Comparison of ENCODE assay signal across 14 mouse cellular contexts in the genomic region with DNA sequence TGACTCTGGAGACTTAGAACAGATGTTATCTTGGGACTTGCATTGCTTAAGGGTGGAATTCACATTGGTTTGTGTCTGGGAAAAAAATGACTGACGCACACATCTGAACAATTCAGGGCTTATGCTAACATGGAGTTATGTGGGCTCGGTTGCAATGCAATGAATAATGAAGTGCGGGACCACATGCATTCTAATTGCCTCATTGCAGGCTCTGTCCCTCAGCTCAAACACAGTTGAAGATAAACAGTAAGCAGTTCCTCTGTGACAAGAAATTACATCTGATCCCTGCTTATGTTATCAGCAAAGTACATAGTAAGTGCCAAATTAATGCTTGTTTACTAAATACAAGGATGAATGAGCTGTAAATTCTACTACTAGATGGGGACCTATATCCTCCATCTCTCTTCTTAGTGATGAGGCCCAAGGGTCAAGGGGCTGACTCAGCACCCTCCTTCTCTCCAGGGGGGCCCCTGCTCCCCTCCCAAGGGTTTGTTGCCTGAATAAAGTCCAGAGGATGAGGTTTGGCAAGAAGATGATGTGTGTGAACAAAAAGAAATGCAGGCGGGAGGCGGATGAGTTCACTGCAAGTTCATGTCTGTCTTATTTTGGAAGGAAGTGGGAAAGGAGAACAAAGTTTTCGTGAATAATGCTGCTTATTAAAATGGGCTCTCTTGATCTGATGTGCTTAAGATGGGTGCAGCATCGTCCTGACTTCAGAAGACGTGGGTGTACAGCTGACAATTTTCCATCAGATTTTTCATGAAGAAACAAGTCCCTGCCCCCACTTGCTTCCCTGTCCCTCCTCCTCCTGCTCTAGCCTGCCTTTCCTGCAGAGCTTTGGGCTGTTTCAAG.
DNase-seq lines count a peak whose midpoint lies in the region; ATAC-seq and TF ChIP-seq lines count a peak whose summit lies in the region.
"Had no signal": no experiment of that assay in that cellular context is flagged by ENCODE, and none has a peak within 500 bp of the region (broad histone marks: within the 10 kb centered on the region; RNA-seq: fewer than 3 reads in every experiment).

No protein-coding gene starts in this region.

- H3K4me1 ChIP-seq in kidney, embryonic 14.5 days (ENCODE audit: control insufficient read depth, insufficient read depth, low read length) = no peaks in the 10 kb centered on the region
- no peaks in the 10 kb centered on the region for H3K4me1 ChIP-seq in kidney, adult 2 months (ENCODE audit: control insufficient read depth, insufficient read depth, low read length)
- H3K4me1 ChIP-seq in lung, embryonic 14.5 days (ENCODE audit: insufficient read depth) = 0 out of 2 replicates have a peak, but pooled peaks cover 3% of the 10 kb centered on the region
- H3K4me1 ChIP-seq in intestine, embryonic 16.5 days (ENCODE audit: control insufficient read depth, insufficient read depth, low read length) = no peaks in the 10 kb centered on the region
- H3K4me1 ChIP-seq in midbrain, embryonic 15.5 days = no peaks in the 10 kb centered on the region
- H3K4me1 ChIP-seq: embryonic facial prominence, embryonic 15.5 days; forebrain, embryonic 12.5 days; heart, embryonic 15.5 days; liver, embryonic 12.5 days had no signal

- TF ChIP-seq POLR2A in kidney, adult 2 months (IDR thresholded peaks at IDR 0.05; ENCODE audit: low read depth, low read length) = no peak

- TF ChIP-seq CTCF in kidney, adult 2 months (conservative IDR thresholded peaks at IDR 0.05; ENCODE audit: insufficient read depth, insufficient read length, low read depth, low read length) = no peak
- TF ChIP-seq CTCF in lung, embryonic 14.5 days (IDR thresholded peaks at IDR 0.05; ENCODE audit: low read depth) = no peak

- H3K27me3 ChIP-seq in kidney, embryonic 14.5 days (ENCODE audit: control insufficient read depth, insufficient read depth, low read length) = no peaks in the 10 kb centered on the region
- H3K27me3 ChIP-seq in kidney, adult 2 months (replicated peaks; ENCODE audit: control insufficient read depth, insufficient read depth, low read length) = no peaks in the 10 kb centered on the region
- no peaks in the 10 kb centered on the region for H3K27me3 ChIP-seq in lung, embryonic 14.5 days (ENCODE audit: insufficient read depth, low read length)
- H3K27me3 ChIP-seq in intestine, embryonic 16.5 days (replicated peaks; ENCODE audit: control insufficient read depth, insufficient read depth, low read length) = no peaks in the 10 kb centered on the region
- no peaks in the 10 kb centered on the region for H3K27me3 ChIP-seq in midbrain, embryonic 15.5 days (replicated peaks)
- H3K27me3 ChIP-seq: embryonic facial prominence, embryonic 15.5 days; forebrain, embryonic 12.5 days; heart, embryonic 15.5 days; liver, embryonic 12.5 days had no signal

- no peak overlapping the region for H3K4me3 ChIP-seq in kidney, embryonic 14.5 days (ENCODE audit: low read length)
- H3K4me3 ChIP-seq in kidney, adult 2 months (ENCODE audit: insufficient read depth, low read depth, low read length) = no peak overlapping the region
- H3K4me3 ChIP-seq in lung, embryonic 14.5 days (ENCODE audit: low read depth, low read length) = no peak overlapping the region
- no peak overlapping the region for H3K4me3 ChIP-seq in intestine, embryonic 16.5 days (ENCODE audit: low read length)
- H3K4me3 ChIP-seq in midbrain, embryonic 15.5 days = no peak overlapping the region
- H3K4me3 ChIP-seq: embryonic facial prominence, embryonic 15.5 days; forebrain, embryonic 12.5 days; heart, embryonic 15.5 days; liver, embryonic 12.5 days had no signal

- no peak for DNase-seq in kidney, adult 2 months
- peak; percentile 93 for DNase-seq in lung, embryonic 14.5 days
- no peak for DNase-seq in lung, postnatal 14 days
- DNase-seq in Muller cell, postnatal 12 days (ENCODE audit: inconsistent ontology term) = peak; percentile 6
- DNase-seq: cerebellum, adult 2 months; thymus, postnatal 4 days had no signal

- ATAC-seq in kidney, embryonic 14.5 days (ENCODE audit: low FRiP score, low TSS enrichment) = 0 out of 2 replicates have a peak, but pooled peaks have one; percentile 52
- peak; percentile 97 for ATAC-seq in lung, embryonic 14.5 days (ENCODE audit: insufficient read depth)
- peak; percentile 63 for ATAC-seq in intestine, embryonic 16.5 days
- no peak for ATAC-seq in midbrain, embryonic 15.5 days (replicated peaks)
- ATAC-seq: inflammation-experienced regulatory T-cells, adult 6 months; liver, embryonic 12.5 days had no signal

- whole genome bisulfite sequencing in kidney, embryonic 14.5 days = 59% methylated on average over 8 of the region's 8 CpGs
- WGBS in kidney, adult 2 months = 66% methylated on average over 8 of the region's 8 CpGs
- 26% methylated on average over 8 of the region's 8 CpGs for WGBS in lung, embryonic 14.5 days
- 46% methylated on average over 8 of the region's 8 CpGs for WGBS in intestine, embryonic 16.5 days
- WGBS in midbrain, embryonic 15.5 days = 66% methylated on average over 8 of the region's 8 CpGs

- H3K9me3 ChIP-seq in kidney, embryonic 14.5 days (ENCODE audit: control insufficient read depth, low read length) = no peaks in the 10 kb centered on the region
- no peaks in the 10 kb centered on the region for H3K9me3 ChIP-seq in lung, embryonic 14.5 days (ENCODE audit: low read depth, low read length)
- H3K9me3 ChIP-seq in intestine, embryonic 16.5 days (ENCODE audit: control insufficient read depth, low read length) = no peaks in the 10 kb centered on the region
- H3K9me3 ChIP-seq in midbrain, embryonic 15.5 days = no peaks in the 10 kb centered on the region
- H3K9me3 ChIP-seq: embryonic facial prominence, embryonic 15.5 days; forebrain, embryonic 12.5 days; heart, embryonic 15.5 days; liver, embryonic 12.5 days had no signal

- H3K36me3 ChIP-seq in kidney, embryonic 14.5 days (ENCODE audit: control insufficient read depth, insufficient read depth, low read length) = no peaks in the 10 kb centered on the region
- H3K36me3 ChIP-seq in kidney, adult 2 months (ENCODE audit: control insufficient read depth, insufficient read depth, low read length) = no peaks in the 10 kb centered on the region
- no peaks in the 10 kb centered on the region for H3K36me3 ChIP-seq in lung, embryonic 14.5 days (ENCODE audit: insufficient read depth)
- no peaks in the 10 kb centered on the region for H3K36me3 ChIP-seq in intestine, embryonic 16.5 days (ENCODE audit: control insufficient read depth, insufficient read depth, low read length)
- H3K36me3 ChIP-seq in midbrain, embryonic 15.5 days (replicated peaks) = no peaks in the 10 kb centered on the region
- H3K36me3 ChIP-seq: embryonic facial prominence, embryonic 15.5 days; forebrain, embryonic 12.5 days; heart, embryonic 15.5 days; liver, embryonic 12.5 days had no signal

- H3K4me2 ChIP-seq in kidney, embryonic 14.5 days (replicated peaks; ENCODE audit: low read depth, low read length) = no peak overlapping the region
- no peak overlapping the region for H3K4me2 ChIP-seq in lung, embryonic 14.5 days
- H3K4me2 ChIP-seq in intestine, embryonic 16.5 days (ENCODE audit: low read depth, low read length) = no peak overlapping the region
- no peak overlapping the region for H3K4me2 ChIP-seq in midbrain, embryonic 15.5 days
- H3K4me2 ChIP-seq: embryonic facial prominence, embryonic 15.5 days; forebrain, embryonic 12.5 days; heart, embryonic 15.5 days; liver, embryonic 12.5 days had no signal

- no peak overlapping the region for H3K9ac ChIP-seq in kidney, embryonic 14.5 days (ENCODE audit: low read depth, low read length)
- no peak overlapping the region for H3K9ac ChIP-seq in lung, embryonic 14.5 days
- no peak overlapping the region for H3K9ac ChIP-seq in intestine, embryonic 16.5 days (ENCODE audit: low read depth, low read length)
- no peak overlapping the region for H3K9ac ChIP-seq in midbrain, embryonic 15.5 days
- H3K9ac ChIP-seq: embryonic facial prominence, embryonic 15.5 days; forebrain, embryonic 12.5 days; heart, embryonic 15.5 days; liver, embryonic 12.5 days had no signal

- H3K27ac ChIP-seq in kidney, embryonic 14.5 days (ENCODE audit: low read depth, low read length) = no peak overlapping the region; the same call in 1 of the 2 replicates
- H3K27ac ChIP-seq in kidney, adult 2 months (ENCODE audit: insufficient read depth, low read depth, low read length) = no peak overlapping the region
- H3K27ac ChIP-seq in lung, embryonic 14.5 days (ENCODE audit: low read depth) = peak overlapping the region; percentile 55
- peak overlapping the region; percentile 57; the same call in 1 of the 2 replicates for H3K27ac ChIP-seq in intestine, embryonic 16.5 days (ENCODE audit: low read length)
- H3K27ac ChIP-seq in midbrain, embryonic 15.5 days = no peak overlapping the region
- H3K27ac ChIP-seq: embryonic facial prominence, embryonic 15.5 days; forebrain, embryonic 12.5 days; heart, embryonic 15.5 days; liver, embryonic 12.5 days had no signal

Comparison
In these comparisons a context has a peak if more than half of its experiments do, and no peak if none do; other contexts are left out.
1. DNase-seq: peak in lung, embryonic 14.5 days (single experiment) and Muller cell, postnatal 12 days (single experiment); none in kidney, adult 2 months (single experiment) and lung, postnatal 14 days (single experiment).
2. H3K27ac ChIP-seq: peak in lung, embryonic 14.5 days (single experiment) and intestine, embryonic 16.5 days (single experiment); none in kidney, embryonic 14.5 days (single experiment), kidney, adult 2 months (single experiment) and midbrain, embryonic 15.5 days (single experiment).